Mouse (Mus musculus): ENCODE results near the gene Kdelc1. TPM values are rescaled to one million over a fixed set of nuclear protein-coding genes. Genes with fewer than 3 reads are reported as not detected.

The Kdelc1 gene
- total RNA-seq, 2 experiments from 2014 or later, result 10.1 to 10.8 TPM

DNA sequence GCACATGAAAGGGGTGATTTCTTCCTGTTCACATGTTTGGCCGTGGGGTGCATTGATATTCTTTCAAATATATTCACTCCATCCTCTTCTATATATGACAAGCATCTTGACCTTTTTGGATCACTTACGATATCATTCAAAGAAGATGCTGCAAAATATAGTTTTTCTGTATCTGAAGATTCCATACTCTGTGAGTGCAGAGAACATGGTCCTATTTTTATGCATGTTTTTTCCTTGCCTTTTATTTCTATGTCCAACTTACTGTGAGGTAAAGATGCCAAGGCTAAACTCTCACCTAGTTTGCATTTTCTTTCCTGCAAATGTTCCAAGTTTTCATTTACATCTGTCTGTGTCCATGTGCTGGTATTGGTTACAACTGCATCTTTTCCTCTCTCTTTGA lies 56.8 kb downstream of the Kdelc1 start, which contains the start of gene Gm8251:
TSS of gene Gm8251 (minus strand) at position 101 of the 400 bp plus-strand sequence.
- no peak for DNase-seq

GRCm38 (mm10) chr1:44057805-44058204 lies 60.8 kb downstream of the Kdelc1 start:
- DNase-seq, result no peak

Other genes starting within 250 kb of the Kdelc1 start
- gene Tpp2, start 185.2 kb downstream of the Kdelc1 start, total RNA-seq (2021), result 10 to 100 TPM; 53.4 to 56.9 TPM
- not detected for gene Mettl21c, start 98.8 kb downstream of the Kdelc1 start, total RNA-seq (2021)
- gene Gm8251, start 56.9 kb downstream of the Kdelc1 start, total RNA-seq (2021), result not detected
- gene Tex30, start 16.4 kb downstream of the Kdelc1 start, total RNA-seq (2021), result 10 to 100 TPM; 11.0 to 11.3 TPM
- 10 to 100 TPM; 34.9 to 39.8 TPM for gene Bivm, start 149 bp upstream of the Kdelc1 start, total RNA-seq (2021)
- 10 to 100 TPM; 19.8 to 21.5 TPM for gene Ercc5, start 28.9 kb upstream of the Kdelc1 start, total RNA-seq (2021)
- gene Mettl21e, start 100.2 kb upstream of the Kdelc1 start, total RNA-seq (2021), result not detected

Data from layer of hippocampus, postnatal 36 days (tissue).